Mouse (Mus musculus) cerebellum, adult (tissue): ENCODE data around the gene Fam71f1.
"Not testable (repeated sequence)": the region's sequence is repeated elsewhere in the genome, so short reads cannot be mapped to it uniquely, and the experiment has no call there.

ENCODE experiments used
- ATAC-seq: cut with Nextera tagmentation; 2 replicates; pipeline ENCODE4 v1.9.2; 2017; ENCODE audit warnings: mild to moderate bottlenecking, moderate library complexity, mixed read lengths; ENCODE audit not compliant: insufficient number of reproducible peaks, low FRiP score, low TSS enrichment

The Fam71f1 gene

GRCm38 (mm10) chr6:29322735-29323134 lies 3.8 kb downstream of the Fam71f1 start:
- ATAC-seq, result no peak

GRCm38 (mm10) chr6:29326961-29327360 lies 8.0 kb downstream of the Fam71f1 start:
- no peak for ATAC-seq

- ATAC-seq, result no peak
Measured at GRCm38 (mm10) chr6:29329514-29329913, 10.6 kb downstream of the Fam71f1 start.

- not testable (repeated sequence) for ATAC-seq
Measured at GRCm38 (mm10) chr6:29346512-29346911, 27.6 kb downstream of the Fam71f1 start.

GRCm38 (mm10) chr6:29347189-29347588 lies 28.2 kb downstream of the Fam71f1 start:
- 0 out of 2 replicates have a peak, but pooled peaks have one; percentile 5 for ATAC-seq

- peak; percentile 99 for ATAC-seq
Measured at GRCm38 (mm10) chr6:29347665-29348370, 28.9 kb downstream of the Fam71f1 start, which contains the start of gene Calu. Gene Calu, plus strand, starts transcription at chr6:29348069.

GRCm38 (mm10) chr6:29348371-29348724 lies 29.4 kb downstream of the Fam71f1 start:
- ATAC-seq, result no peak

- ATAC-seq, result no peak
Measured at GRCm38 (mm10) chr6:29351613-29352012, 32.7 kb downstream of the Fam71f1 start.

- ATAC-seq, result no peak
Measured at GRCm38 (mm10) chr6:29352816-29353215, 33.9 kb downstream of the Fam71f1 start.

- ATAC-seq, result peak; percentile 40; the same call in 1 of the 2 replicates
Measured at GRCm38 (mm10) chr6:29359386-29359785, 40.4 kb downstream of the Fam71f1 start.

- ATAC-seq, result no peak
Measured at GRCm38 (mm10) chr6:29360211-29360610, 41.3 kb downstream of the Fam71f1 start.

GRCm38 (mm10) chr6:29362246-29363128 lies 43.5 kb downstream of the Fam71f1 start:
- no peak for ATAC-seq

GRCm38 (mm10) chr6:29363129-29363515 lies 44.2 kb downstream of the Fam71f1 start:
- no peak for ATAC-seq

GRCm38 (mm10) chr6:29365277-29365676 lies 46.3 kb downstream of the Fam71f1 start:
- ATAC-seq, result no peak

GRCm38 (mm10) chr6:29377386-29377785 lies 58.4 kb downstream of the Fam71f1 start:
- ATAC-seq, result no peak

GRCm38 (mm10) chr6:29378678-29379077 lies 59.7 kb downstream of the Fam71f1 start:
- no peak for ATAC-seq

GRCm38 (mm10) chr6:29379954-29380353 lies 61.0 kb downstream of the Fam71f1 start:
- ATAC-seq, result no peak

- no peak for ATAC-seq
Measured at GRCm38 (mm10) chr6:29382442-29382841, 63.5 kb downstream of the Fam71f1 start.
